Mouse (Mus musculus) ES-E14 (cell line): Measurements from ENCODE around the gene Pde4d. TPM values are rescaled to one million over a fixed set of nuclear protein-coding genes. Genes with fewer than 3 reads are reported as not detected.

ENCODE experiments used
- DNase-seq: peaks from one replicate; pipeline ENCODE4 v3.0.0-alpha.2; 2013; ENCODE audit warnings: low read depth, low spot score
- H3K27ac ChIP-seq: 2 replicates; pipeline ENCODE4 v1.5.1; 2012; ENCODE audit warnings: low read depth, mild to moderate bottlenecking, low read length, moderate library complexity, mixed read lengths; ENCODE audit not compliant: poor library complexity, insufficient read depth, severe bottlenecking
- H3K36me3 ChIP-seq: 2 replicates; pipeline ENCODE4 v1.6.1; 2012; ENCODE audit warnings: mild to moderate bottlenecking, low read length, moderate library complexity, mixed read lengths; ENCODE audit not compliant: control insufficient read depth, poor library complexity, insufficient read depth, severe bottlenecking
- H3K4me1 ChIP-seq, 2 experiments: fragments of 150-350 bp in 1 of 2; sonication (generic) in 1 of 2; 2 replicates each; pipeline ENCODE4 v1.6.1; 2012; ENCODE audit warnings: low read length in 2 of 2, mild to moderate bottlenecking in 1 of 2, mixed read lengths in 1 of 2; ENCODE audit not compliant: control insufficient read depth in 2 of 2, insufficient read depth in 2 of 2, poor library complexity in 1 of 2
- H3K4me3 ChIP-seq, 2 experiments: fragments of 150-350 bp in 1 of 2; sonication (generic) in 1 of 2; 2 replicates each; pipeline ENCODE4 v1.5.1; 2012; ENCODE audit warnings: low read length in 2 of 2, low read depth in 1 of 2, mild to moderate bottlenecking in 1 of 2, mixed read lengths in 1 of 2; ENCODE audit not compliant: insufficient read depth in 1 of 2, poor library complexity in 1 of 2, severe bottlenecking in 1 of 2
- H3K9ac ChIP-seq: 2 replicates; pipeline ENCODE4 v1.6.1; 2012; ENCODE audit warnings: low read depth, mild to moderate bottlenecking, low read length, mixed read lengths; ENCODE audit not compliant: poor library complexity, insufficient read depth, severe bottlenecking
- H3K9me3 ChIP-seq: fragments of 150-350 bp; sonication (generic); 2 replicates; pipeline ENCODE4 v1.6.1; 2012; ENCODE audit warnings: low read depth, mild to moderate bottlenecking, low read length; ENCODE audit not compliant: control insufficient read depth, insufficient read depth
- CHD2 ChIP-seq: IDR thresholded peaks from 2 replicates; pipeline ENCODE4 v1.6.1; 2014; ENCODE audit warnings: mild to moderate bottlenecking, low read depth, low read length, inconsistent platforms
- HCFC1 ChIP-seq: IDR thresholded peaks from 2 replicates; pipeline ENCODE4 v1.6.1; 2012; ENCODE audit warnings: low read length, inconsistent platforms, borderline replicate concordance; ENCODE audit not compliant: insufficient read depth
- MAFK ChIP-seq: IDR thresholded peaks from 2 replicates; pipeline ENCODE4 v1.6.1; 2014; ENCODE audit warnings: mild to moderate bottlenecking, low read depth, low read length, inconsistent platforms; ENCODE audit not compliant: insufficient read depth
- ZC3H11A ChIP-seq: IDR thresholded peaks from 2 replicates; pipeline ENCODE4 v1.6.1; 2012; ENCODE audit warnings: low read depth, mild to moderate bottlenecking, inconsistent platforms, low read length, borderline replicate concordance
- ZNF384 ChIP-seq: IDR thresholded peaks from 2 replicates; pipeline ENCODE4 v1.6.1; 2012; ENCODE audit warnings: low read depth, low read length, inconsistent platforms
- in situ Hi-C, 2 experiments: fragments of 600-800 bp; cut with MboI; formaldehyde crosslinking; loops; one replicate each; pipeline ENCODE4 v1.15.1; 2025; ENCODE audit warnings: low sequenced_read_pairs in 2 of 2, inconsistent platforms in 1 of 2; ENCODE audit not compliant: unreplicated experiment in 2 of 2
- total RNA-seq: library from RNA; depleted of rRNA; stranded (reverse); fragments of 300-350 nt; gene quantifications from 2 replicates; pipeline ENCODE4 v1.2.3, GENCODE M21; 2012

The Pde4d gene
- total RNA-seq, 1 experiment, result 10.4 TPM

DNA sequence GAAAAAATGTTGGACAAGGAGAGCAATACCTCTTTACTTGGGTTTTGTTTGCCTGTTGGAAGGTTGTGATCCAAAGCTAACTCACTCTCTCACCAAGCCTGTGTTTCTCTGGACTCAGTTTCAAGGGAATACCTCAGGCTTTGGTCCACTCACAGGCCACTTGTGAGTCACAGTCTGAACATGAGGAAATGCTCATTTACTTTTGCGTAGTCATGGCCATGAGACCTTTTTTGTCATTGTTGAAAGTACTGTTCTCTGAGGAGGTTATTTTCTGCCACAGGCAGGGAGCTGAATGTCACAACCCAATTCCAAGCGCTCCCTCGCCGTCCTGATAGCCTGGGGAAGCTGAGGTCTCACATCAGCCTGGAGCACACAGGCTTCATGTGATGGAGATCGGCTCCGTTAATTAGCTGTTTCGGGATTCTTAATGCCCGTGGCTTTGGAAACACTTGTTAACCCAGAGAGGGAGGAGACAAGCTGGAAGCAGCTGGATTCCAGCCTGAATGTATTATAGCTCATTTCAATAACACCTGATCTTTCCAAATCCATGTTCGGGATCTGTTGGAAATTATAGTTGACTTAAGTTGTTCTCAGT, 792.8 kb downstream of the Pde4d start:
- DNase-seq, result no peak
- no peaks in the 10 kb centered on the region for H3K9me3 ChIP-seq

DNA sequence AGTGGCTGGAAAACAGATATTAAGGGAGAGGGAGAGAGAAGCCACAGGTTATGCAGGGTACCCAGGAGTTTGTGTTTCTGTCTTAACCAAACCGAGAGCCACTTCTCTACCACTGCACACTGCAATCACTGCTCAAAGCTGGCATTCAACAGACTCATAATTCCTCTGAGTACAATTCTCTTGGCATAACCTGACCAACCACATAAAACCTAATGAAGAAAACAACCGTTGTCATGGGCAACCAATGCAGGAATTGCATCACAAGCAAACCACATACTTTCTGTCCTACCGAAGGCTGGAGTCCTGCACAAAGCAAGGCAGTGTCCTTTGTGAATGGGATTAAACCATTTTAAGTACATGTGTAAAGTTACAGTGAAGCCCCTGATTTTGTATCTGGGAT, 793.4 kb downstream of the Pde4d start:
- no peak overlapping the region for H3K27ac ChIP-seq
- H3K36me3 ChIP-seq, result no peaks in the 10 kb centered on the region
- H3K4me3 ChIP-seq, result no peak overlapping the region
- in situ Hi-C loops, result loop anchor here in 1 of 2 experiments (25.0 kb wide), 2 partner anchors 294 to 519 kb away; no protein-coding TSS in a partner anchor
- TF ChIP-seq ZC3H11A (no peak), ZNF384 (no peak), HCFC1 (no peak), CHD2 (no peak), MAFK (no peak)
- peaks cover 6 to 8% of the 10 kb centered on the region in 2 experiments; a peak in 3 of 4 replicates for H3K4me1 ChIP-seq
- no peak overlapping the region for H3K9ac ChIP-seq
- H3K9me3 ChIP-seq, result no peaks in the 10 kb centered on the region
- DNase-seq, result no peak

More for the DNA sequence above, 792.8 kb downstream of the Pde4d start:
- Histone ChIP-seq H3K9ac (no peak overlapping the region), H3K4me3 (no peak overlapping the region), H3K36me3 (no peaks in the 10 kb centered on the region), H3K27ac (no peak overlapping the region), H3K4me1 (peaks cover 6 to 8% of the 10 kb centered on the region in 2 experiments; a peak in 3 of 4 replicates)
- TF ChIP-seq ZNF384 (no peak), CHD2 (no peak), ZC3H11A (no peak), MAFK (no peak), HCFC1 (no peak)
- in situ Hi-C loops, result loop anchor here in 1 of 2 experiments (25.0 kb wide), 2 partner anchors 295 to 520 kb away; no protein-coding TSS in a partner anchor

DNA sequence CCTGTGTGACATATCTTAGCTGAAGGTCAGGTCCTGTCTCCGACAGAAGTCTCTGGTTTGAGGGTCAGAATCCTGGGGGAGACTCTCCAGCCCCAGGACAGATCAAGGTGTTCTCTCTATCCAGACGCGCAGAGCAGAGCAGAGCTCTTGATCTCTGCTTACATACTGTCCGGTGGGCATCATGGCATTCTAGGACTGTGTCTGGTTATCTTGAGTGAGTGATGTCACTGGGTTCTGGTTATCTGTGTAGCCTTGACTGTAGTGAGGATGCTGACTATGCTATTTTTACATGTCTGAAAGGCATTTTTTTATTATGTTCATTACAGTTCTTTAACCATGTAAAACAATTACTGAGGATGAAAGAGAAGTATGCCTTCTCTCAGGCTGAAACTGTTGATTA, 797.3 kb downstream of the Pde4d start:
- Histone ChIP-seq H3K9ac (no peak overlapping the region), H3K4me3 (no peak overlapping the region), H3K36me3 (no peaks in the 10 kb centered on the region), H3K27ac (no peak overlapping the region), H3K9me3 (no peaks in the 10 kb centered on the region), H3K4me1 (peaks cover 0 to 2% of the 10 kb centered on the region in 2 experiments; a peak in 1 of 4 replicates)
- no peak for TF ChIP-seq ZC3H11A
- TF ChIP-seq MAFK, result no peak
- no peak for DNase-seq
- in situ Hi-C loops, result loop anchor here in 1 of 2 experiments (25.0 kb wide), 2 partner anchors 290 to 515 kb away; no protein-coding TSS in a partner anchor

DNA sequence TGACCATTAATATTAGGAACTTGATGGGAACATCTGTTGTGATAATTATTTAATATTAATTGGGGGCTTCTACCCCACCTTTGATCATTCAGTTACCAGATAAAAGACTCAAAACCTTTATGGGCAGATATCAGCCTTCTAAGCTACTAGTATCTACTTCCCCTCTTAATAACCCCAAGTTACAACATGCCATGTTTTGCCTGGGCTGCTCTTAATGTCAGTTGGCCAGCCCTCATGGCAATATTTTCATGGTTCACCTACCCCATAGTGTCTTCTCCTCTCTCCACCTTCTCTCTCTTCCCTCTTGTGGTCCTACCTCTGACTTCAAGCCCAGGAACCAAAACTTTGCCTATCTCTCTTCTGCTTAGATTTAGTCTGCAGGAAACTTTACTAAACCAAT, 799.6 kb downstream of the Pde4d start:
- in situ Hi-C loops, result loop anchor here in 1 of 2 experiments (25.0 kb wide), 2 partner anchors 288 to 513 kb away; no protein-coding TSS in a partner anchor
- H3K36me3 ChIP-seq, result no peaks in the 10 kb centered on the region
- H3K9me3 ChIP-seq, result no peaks in the 10 kb centered on the region
- peaks cover 0 to 2% of the 10 kb centered on the region in 2 experiments; a peak in 1 of 4 replicates for H3K4me1 ChIP-seq
- DNase-seq, result no peak
- no peak overlapping the region for H3K9ac ChIP-seq
- no peak overlapping the region for H3K4me3 ChIP-seq
- H3K27ac ChIP-seq, result no peak overlapping the region
- no peak for TF ChIP-seq HCFC1
- no peak for TF ChIP-seq MAFK
- TF ChIP-seq ZC3H11A, result no peak
- TF ChIP-seq CHD2, result no peak
- no peak for TF ChIP-seq ZNF384
